Mouse (Mus musculus): ENCODE results near the gene Ferd3l.

DNA sequence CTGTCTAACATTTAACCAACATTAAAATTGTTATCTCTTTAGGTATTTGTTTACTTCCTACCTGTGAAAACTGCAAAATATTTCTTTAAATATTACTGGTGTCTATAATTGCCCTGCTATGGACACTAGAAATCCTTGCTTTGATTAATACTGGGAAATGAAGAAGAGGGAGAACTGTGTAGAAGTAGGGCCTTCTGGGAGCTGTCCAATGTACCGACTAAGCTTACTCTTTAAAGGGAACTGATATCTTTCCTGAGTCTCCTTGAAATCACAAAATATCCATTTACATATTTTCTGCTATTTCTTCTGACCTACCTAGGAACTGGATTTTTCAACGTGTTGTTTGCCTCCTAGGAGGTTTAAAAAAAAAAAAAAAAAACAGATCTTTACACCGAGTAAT, 1.5 kb upstream of the Ferd3l start:
- TF ChIP-seq CTCF (IDR thresholded peaks at IDR 0.05; ENCODE audit: insufficient read depth, low read depth, low read length), result no peak
- no peak for TF ChIP-seq POLR2A (IDR thresholded peaks at IDR 0.05; ENCODE audit: insufficient read depth, low read depth, low read length)
